Mouse (Mus musculus): Measurements from ENCODE around the gene Plscr4.

GRCm38 (mm10) chr9:92473178-92473577 is 16.0 kb downstream of the Plscr4 start:
- TF ChIP-seq EP300 (IDR thresholded peaks at IDR 0.05; ENCODE audit: low read depth) (no peak), CTCF (IDR thresholded peaks at IDR 0.05; ENCODE audit: low read depth) (no peak)
